Mouse (Mus musculus) gastrocnemius, postnatal 4 days (tissue): ENCODE measurements at regions not wholly inside any gene's neighbourhood (a gene's known extent, or its start where the extent isn't known, plus 50 kb on each side); places are given as distances from the start of the nearest gene placed in this dataset.

Source experiments
- DNase-seq, 2 experiments: peaks; one replicate each; pipeline ENCODE4 v3.0.0; 2021 to 2022; ENCODE audit warnings: low spot score in 2 of 2, mixed read lengths in 2 of 2

- DNase-seq, result no peak
These were observed 60.0 kb upstream of the Ajap1 start for GRCm38 (mm10) chr4:153542631-153543031.

- DNase-seq, result no peak
These were observed 61.5 kb upstream of the Ajap1 start for GRCm38 (mm10) chr4:153543900-153544648.

- DNase-seq, result no peak
These were observed 64.1 kb upstream of the Ajap1 start for GRCm38 (mm10) chr4:153546709-153547108.

- DNase-seq, result no peak
These were observed 64.5 kb upstream of the Ajap1 start for GRCm38 (mm10) chr4:153547111-153547510.

- DNase-seq, result no peak
These were observed 65.3 kb upstream of the Ajap1 start for GRCm38 (mm10) chr4:153547871-153548270.

DNA sequence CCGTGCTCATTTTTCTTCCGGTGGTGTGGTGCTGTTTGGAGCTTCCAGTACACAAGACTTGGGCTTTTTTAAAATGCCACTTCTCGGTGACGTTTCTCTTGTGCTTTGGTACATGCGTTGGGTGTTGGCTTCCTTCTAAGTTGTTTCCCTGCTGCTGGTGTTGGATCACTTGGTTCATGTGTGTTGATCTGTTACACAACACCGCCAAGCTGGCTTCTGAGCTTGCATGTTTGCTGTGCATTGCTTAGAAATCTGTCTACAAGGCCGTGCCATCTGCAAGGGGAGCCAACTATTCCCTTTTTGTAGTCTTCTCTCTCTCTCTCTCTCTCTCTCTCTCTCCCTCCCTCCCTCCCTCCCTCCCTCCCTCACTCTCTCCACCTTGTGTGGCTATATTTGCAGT is 68.7 kb upstream of the Ajap1 start:
- DNase-seq, result no peak

DNA sequence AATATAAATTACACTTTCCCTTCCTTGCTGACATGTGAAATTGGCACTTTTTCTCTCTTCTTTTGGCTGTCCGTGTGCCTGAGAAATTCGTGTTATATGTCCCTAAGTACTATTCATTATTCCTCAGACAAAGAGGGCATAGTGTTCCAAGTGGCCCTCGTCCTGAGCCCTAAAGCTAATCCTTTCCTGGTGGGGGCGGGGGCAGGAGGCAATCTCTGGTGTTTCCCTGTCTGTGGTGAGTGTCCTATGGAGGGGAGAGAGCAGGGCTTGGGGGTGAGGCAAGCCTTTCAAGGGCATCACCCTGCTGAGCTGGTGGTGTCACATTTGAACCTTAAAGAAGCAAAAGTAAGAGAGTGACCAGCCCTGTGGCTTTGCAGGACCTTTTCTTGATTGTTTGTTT is 69.9 kb upstream of the Ajap1 start:
- no peak for DNase-seq

- DNase-seq, result no peak
These were observed 75.4 kb upstream of the Ajap1 start for GRCm38 (mm10) chr4:153557812-153558608.

- no peak for DNase-seq
These were observed 77.0 kb upstream of the Ajap1 start for GRCm38 (mm10) chr4:153559568-153559967.

DNA sequence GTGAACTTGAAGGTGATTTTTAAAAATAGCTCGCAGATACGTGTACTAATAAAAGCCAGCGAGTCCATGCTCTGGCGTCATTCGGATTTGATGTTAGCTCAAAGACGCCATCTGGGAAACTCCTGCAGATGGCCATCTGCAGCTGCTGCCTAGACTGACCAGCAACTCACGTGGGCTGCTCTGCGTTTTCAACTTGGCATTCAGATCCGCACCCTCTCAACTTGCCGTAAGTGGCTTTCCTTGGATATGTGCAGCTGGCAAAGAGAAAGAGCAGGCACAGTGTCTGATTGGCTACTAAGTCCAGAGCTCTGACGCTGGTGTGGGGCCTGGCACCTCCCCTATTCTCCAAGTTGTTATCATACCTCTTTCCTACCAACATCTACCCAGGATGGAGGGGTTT is 77.6 kb upstream of the Ajap1 start:
- no peak for DNase-seq

DNA sequence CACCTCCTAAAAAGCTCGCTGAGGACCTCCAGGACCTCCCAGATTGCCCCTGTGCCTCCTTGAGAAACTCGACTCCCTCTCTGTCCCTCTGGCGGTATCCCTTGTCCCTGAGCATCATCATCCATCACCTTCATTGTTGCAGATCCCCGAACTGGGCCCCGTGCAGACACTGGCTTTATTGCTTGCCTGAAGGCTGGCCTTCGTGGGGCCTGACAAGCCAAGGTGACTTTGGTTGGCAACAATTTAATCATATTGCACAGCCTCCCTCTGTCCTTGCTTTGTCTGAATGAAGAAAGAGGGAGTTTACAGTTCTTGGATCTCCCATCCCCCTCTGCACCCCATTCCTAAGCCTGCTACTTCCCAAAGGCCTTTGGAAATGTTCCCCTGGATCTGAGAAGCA is 78.3 kb upstream of the Ajap1 start:
- no peak for DNase-seq

GRCm38 (mm10) chr4:153561991-153562390 is 79.4 kb upstream of the Ajap1 start:
- DNase-seq, result no peak

- DNase-seq, result no peak
These were observed 84.8 kb upstream of the Ajap1 start for GRCm38 (mm10) chr4:153567329-153567973.

GRCm38 (mm10) chr4:153573180-153573769 is 90.7 kb upstream of the Ajap1 start:
- DNase-seq, result no peak

GRCm38 (mm10) chr4:153593291-153593690 is 110.7 kb upstream of the Ajap1 start:
- no peak for DNase-seq

DNA sequence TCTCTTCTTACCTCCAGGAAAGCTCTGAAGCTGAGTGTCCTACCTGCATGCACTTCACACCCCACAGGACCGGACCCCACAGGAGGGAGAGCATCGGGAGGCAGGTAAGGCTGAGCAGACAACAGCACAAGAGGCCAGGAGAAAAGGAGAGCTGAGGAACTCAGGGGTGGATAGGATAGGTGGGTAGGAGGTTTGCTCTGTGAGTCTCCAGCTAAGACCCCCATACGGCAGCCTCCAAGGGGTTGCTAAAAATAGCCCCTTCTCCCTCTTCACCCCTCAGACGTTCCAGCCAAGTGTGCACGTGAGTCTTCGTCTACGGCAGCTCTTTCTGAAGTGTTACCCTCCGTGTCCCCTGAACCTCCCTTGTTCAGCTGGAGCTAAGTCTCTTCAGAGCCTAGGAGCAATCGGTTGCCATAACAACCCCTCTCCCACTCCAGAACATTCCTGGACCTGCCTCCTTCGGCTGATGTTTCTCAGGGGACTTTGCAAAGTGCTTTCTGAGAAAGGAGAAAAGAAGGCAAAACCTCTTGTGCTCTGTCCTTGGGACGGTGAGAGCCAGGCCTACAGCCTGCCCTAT is 117.3 kb upstream of the Ajap1 start:
- DNase-seq, result no peak

GRCm38 (mm10) chr4:153602496-153602895 is 119.9 kb upstream of the Ajap1 start:
- DNase-seq, result no peak

- DNase-seq, result no peak
These were observed 120.6 kb upstream of the Ajap1 start for GRCm38 (mm10) chr4:153603056-153603840.

GRCm38 (mm10) chr4:153603936-153604335 is 121.3 kb upstream of the Ajap1 start:
- peak in 1 of 2 experiments; percentile 45 for DNase-seq

GRCm38 (mm10) chr4:153604695-153605485 is 122.3 kb upstream of the Ajap1 start:
- no peak for DNase-seq
